Mouse (Mus musculus) neural tube, embryonic 14.5 days (tissue): Measurements from ENCODE around the gene C9. TPM values are rescaled to one million over a fixed set of nuclear protein-coding genes. Genes with fewer than 3 reads are reported as not detected.

Experiments used
- ATAC-seq: fragments of 200-750 bp; cut with Nextera tagmentation; 2 replicates; pipeline ENCODE4 v1.8.0; 2017; ENCODE audit warnings: low read depth, mild to moderate bottlenecking, moderate TSS enrichment, moderate library complexity
- H3K27ac ChIP-seq: fragments of 300-500 bp; sonication (generic); 2 replicates; pipeline ENCODE4 v1.5.1; 2014; ENCODE audit warnings: low read depth, mild to moderate bottlenecking, control low read depth, low read length, moderate library complexity, mixed read lengths
- H3K27me3 ChIP-seq: fragments of 300-500 bp; sonication (generic); 2 replicates; pipeline ENCODE4 v1.6.1; 2014; ENCODE audit warnings: low read length; ENCODE audit not compliant: control insufficient read depth, insufficient read depth
- H3K36me3 ChIP-seq: fragments of 300-500 bp; sonication (generic); 2 replicates; pipeline ENCODE4 v1.6.1; 2014; ENCODE audit warnings: low read length, mixed read lengths; ENCODE audit not compliant: control insufficient read depth, insufficient read depth
- H3K4me1 ChIP-seq: fragments of 300-500 bp; sonication (generic); 2 replicates; pipeline ENCODE4 v1.6.1; 2014; ENCODE audit warnings: low read length; ENCODE audit not compliant: control insufficient read depth, insufficient read depth
- H3K4me2 ChIP-seq: fragments of 300-500 bp; sonication (generic); 2 replicates; pipeline ENCODE4 v1.6.1; 2014; ENCODE audit warnings: mild to moderate bottlenecking, low read depth, low read length, control low read depth
- H3K4me3 ChIP-seq: fragments of 300-500 bp; sonication (generic); 2 replicates; pipeline ENCODE4 v1.5.1; 2014; ENCODE audit warnings: low read depth, low read length, control low read depth, mixed read lengths
- H3K9ac ChIP-seq: fragments of 300-500 bp; sonication (generic); replicated peaks from 2 replicates; pipeline ENCODE4 v1.6.1; 2014; ENCODE audit warnings: low read depth, mild to moderate bottlenecking, control low read depth, low read length, mixed read lengths
- H3K9me3 ChIP-seq: fragments of 300-500 bp; sonication (generic); 2 replicates; pipeline ENCODE4 v1.6.1; 2016; ENCODE audit warnings: low read length; ENCODE audit not compliant: control insufficient read depth
- WGBS: fragments of 180-500 bp; shearing (Covaris S2); extraction: QIAGEN DNeasy Blood & Tissue Kit; methylation state at CpG from one replicate; pipeline ENCODE4 v1.1.7; 2014; 5-methylcytosine and 5-hydroxymethylcytosine counted together
- polyA plus RNA-seq: library from polyadenylated mRNA; unstranded; fragments of >200 nt; fragmentation: Nextera tagmentation; extraction: Ambion mirVana; gene quantifications from 2 replicates; pipeline ENCODE4 v1.2.1, GENCODE M21; 2014

The C9 gene
- polyA plus RNA-seq, 1 experiment from 2014 or later, result not detected

DNA sequence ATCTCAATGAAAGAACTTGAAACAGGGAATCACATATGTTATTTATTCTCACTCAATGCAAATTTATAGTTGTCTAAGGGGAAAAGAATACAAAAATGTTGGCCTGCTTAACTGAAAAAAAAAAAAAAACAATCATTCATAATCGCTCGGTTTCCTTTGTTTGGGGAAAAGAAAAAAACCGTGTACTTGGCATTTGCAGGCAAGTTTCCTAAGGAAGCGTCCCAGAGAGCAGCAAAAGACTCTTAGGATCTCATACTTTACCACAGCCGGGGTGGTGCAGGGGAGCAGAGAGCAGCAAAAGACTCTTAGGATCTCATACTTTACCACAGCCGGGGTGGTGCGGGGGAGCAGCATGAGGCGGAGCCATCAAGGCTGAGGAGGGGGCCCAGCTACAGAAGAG, 16.3 kb downstream of the C9 start:
- no peak for ATAC-seq
- Histone ChIP-seq H3K4me3 (no peak overlapping the region), H3K27me3 (no peaks in the 10 kb centered on the region), H3K9me3 (no peaks in the 10 kb centered on the region), H3K4me1 (no peaks in the 10 kb centered on the region), H3K4me2 (no peak overlapping the region), H3K27ac (no peak overlapping the region), H3K9ac (no peak overlapping the region), H3K36me3 (no peaks in the 10 kb centered on the region)
- 88% methylated on average over 8 of the region's 8 CpGs for WGBS

DNA sequence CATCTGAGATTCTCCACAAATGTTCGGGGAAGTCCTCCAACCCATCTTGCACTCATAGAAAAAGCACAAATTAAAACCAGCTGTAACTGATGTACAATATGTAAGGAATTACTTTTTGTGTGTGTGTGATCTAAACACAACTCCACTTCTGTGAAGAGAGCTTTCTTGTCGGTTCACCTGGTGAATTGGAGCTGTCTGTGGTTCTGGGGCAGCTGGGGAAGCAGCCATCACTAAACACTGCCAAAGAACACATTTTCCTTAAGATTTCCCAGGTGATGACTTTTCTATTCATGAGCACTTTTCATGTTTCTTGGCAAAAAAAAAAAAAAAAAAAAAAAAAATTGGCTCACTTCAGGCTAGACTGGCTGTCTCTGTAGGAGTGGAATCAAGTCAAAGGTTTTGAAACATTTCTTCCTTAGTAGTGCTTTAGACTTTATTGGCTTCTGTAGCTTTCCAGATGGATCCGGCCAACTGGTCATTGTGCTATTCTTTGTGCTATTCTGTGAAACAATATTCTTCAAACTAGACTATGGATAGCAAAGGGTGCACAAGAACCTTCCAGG, 18.3 kb downstream of the C9 start:
- no peaks in the 10 kb centered on the region for H3K36me3 ChIP-seq
- H3K9me3 ChIP-seq, result no peaks in the 10 kb centered on the region
- H3K27ac ChIP-seq, result no peak overlapping the region
- H3K4me2 ChIP-seq, result no peak overlapping the region
- WGBS, result 91% methylated on average over 3 of the region's 3 CpGs
- no peaks in the 10 kb centered on the region for H3K4me1 ChIP-seq
- H3K4me3 ChIP-seq, result no peak overlapping the region
- H3K9ac ChIP-seq, result no peak overlapping the region
- no peaks in the 10 kb centered on the region for H3K27me3 ChIP-seq
- no peak for ATAC-seq

DNA sequence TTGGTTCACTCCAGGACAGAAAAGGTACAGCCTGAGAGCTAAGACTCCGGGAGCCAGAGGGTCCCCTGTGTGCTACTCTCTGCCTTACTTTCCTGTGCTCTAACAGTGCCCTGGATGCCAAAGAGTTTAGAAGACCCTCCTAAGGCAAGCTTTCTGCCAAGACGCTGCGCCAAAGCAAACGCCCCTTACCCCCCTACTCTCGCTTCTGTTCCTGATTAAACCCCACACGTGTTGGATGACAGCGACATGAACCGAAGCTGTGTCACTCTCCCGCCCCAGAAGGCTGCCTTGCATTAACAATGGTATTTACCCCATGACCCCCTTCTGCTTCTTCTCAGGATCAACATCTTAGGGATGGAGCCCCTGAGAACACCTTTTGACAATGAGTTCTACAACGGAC, 21.9 kb downstream of the C9 start:
- Histone ChIP-seq H3K4me2 (no peak overlapping the region), H3K9ac (no peak overlapping the region), H3K27me3 (no peaks in the 10 kb centered on the region), H3K4me3 (no peak overlapping the region), H3K27ac (no peak overlapping the region), H3K4me1 (no peaks in the 10 kb centered on the region), H3K9me3 (no peaks in the 10 kb centered on the region), H3K36me3 (no peaks in the 10 kb centered on the region)
- 89% methylated on average over 10 of the region's 10 CpGs for WGBS
- ATAC-seq, result no peak

DNA sequence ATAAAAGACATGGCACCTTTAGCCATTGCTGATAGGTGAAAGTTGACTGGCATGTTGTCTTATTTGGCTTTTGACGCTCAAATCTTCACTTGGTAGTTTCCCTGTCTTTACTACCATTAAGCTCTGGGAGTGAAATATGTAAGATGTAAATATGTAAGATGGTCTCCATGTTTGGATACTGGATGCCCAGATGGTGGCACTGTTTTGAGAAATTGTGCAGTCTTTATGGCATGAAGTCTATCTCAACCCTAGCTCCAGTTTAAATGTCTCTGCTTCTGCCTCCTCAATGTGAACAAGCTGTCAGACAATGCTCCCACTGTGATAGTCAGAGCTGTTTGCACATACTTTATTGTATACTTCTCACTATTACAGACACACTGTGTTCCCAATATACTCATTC, 23.7 kb downstream of the C9 start:
- 100% methylated on average over 1 of the region's 1 CpGs for WGBS
- Histone ChIP-seq H3K9me3 (no peaks in the 10 kb centered on the region), H3K36me3 (no peaks in the 10 kb centered on the region), H3K27me3 (no peaks in the 10 kb centered on the region), H3K27ac (no peak overlapping the region), H3K4me1 (no peaks in the 10 kb centered on the region), H3K4me2 (no peak overlapping the region), H3K9ac (no peak overlapping the region), H3K4me3 (no peak overlapping the region)
- no peak for ATAC-seq

DNA sequence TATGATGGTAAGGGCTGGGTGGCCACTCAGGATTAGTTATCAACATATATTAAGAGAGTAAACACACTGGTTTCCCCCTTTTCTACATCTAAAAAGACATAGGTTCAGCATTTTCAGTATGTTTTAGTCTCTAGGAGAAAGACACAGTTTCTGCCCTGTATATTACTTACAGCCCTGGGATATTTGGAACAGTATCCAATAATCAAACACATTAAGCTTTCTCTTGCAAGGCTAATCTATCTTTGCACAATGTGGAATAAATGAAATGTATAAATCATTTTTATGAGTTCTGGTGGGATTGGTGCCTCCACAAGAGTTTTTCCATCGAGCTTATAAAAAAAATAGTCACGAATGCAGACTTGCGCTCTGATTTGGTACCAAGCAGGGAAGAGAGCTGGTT, 24.3 kb downstream of the C9 start:
- no peaks in the 10 kb centered on the region for H3K27me3 ChIP-seq
- no peak overlapping the region for H3K4me2 ChIP-seq
- no peaks in the 10 kb centered on the region for H3K4me1 ChIP-seq
- ATAC-seq, result no peak
- WGBS, result 65% methylated on average over 3 of the region's 3 CpGs
- H3K36me3 ChIP-seq, result no peaks in the 10 kb centered on the region
- H3K27ac ChIP-seq, result no peak overlapping the region
- H3K9ac ChIP-seq, result no peak overlapping the region
- H3K9me3 ChIP-seq, result no peaks in the 10 kb centered on the region
- H3K4me3 ChIP-seq, result no peak overlapping the region

DNA sequence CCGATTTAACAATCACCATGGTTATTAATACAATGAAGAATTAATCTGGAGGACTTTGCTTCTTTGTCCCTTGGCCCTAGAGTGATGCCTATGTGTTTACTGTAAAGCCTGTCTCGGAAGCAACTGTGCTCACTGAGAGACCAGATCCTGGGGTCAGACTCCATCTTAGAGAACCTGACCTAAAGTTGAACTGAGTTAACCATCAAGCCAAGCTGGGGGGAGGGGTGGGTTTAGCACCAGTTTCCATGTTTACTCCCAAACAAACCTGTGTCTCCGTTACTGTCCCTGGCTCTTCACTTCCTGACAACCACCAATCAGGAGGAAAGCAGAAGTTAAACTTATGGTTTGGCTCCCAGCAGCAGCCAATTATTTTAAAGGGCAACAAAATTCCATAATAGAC, 38.4 kb downstream of the C9 start:
- WGBS, result 83% methylated on average over 3 of the region's 3 CpGs
- H3K4me1 ChIP-seq, result no peaks in the 10 kb centered on the region

DNA sequence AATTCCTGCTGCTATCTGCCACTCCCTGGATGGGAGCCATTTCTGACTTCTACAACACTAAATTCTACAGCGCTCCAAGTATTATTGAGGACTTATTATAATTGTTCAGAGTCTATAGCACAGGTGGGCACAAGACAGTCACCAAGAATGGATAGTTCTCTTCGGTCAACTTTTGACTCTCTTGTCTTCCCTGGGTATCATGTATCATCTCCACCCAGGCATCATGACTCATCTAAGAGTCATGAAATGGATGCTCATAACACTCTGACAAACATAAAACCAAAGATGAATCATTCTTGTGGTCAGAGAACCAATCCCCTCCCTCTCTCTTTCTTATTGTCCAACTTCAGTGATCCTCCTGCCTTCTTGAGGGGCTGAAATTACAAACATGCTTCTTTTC, 47.3 kb downstream of the C9 start:
- WGBS, result 94% methylated on average over 2 of the region's 2 CpGs
- no peaks in the 10 kb centered on the region for H3K27me3 ChIP-seq
- H3K4me2 ChIP-seq, result no peak overlapping the region
- no peak overlapping the region for H3K27ac ChIP-seq
- H3K9ac ChIP-seq, result no peak overlapping the region
- no peaks in the 10 kb centered on the region for H3K36me3 ChIP-seq
- no peaks in the 10 kb centered on the region for H3K9me3 ChIP-seq
- H3K4me3 ChIP-seq, result no peak overlapping the region
- H3K4me1 ChIP-seq, result no peaks in the 10 kb centered on the region
- ATAC-seq, result no peak

More for the DNA sequence above, 38.4 kb downstream of the C9 start:
- H3K4me2 ChIP-seq, result no peak overlapping the region
- no peak overlapping the region for H3K27ac ChIP-seq
- no peaks in the 10 kb centered on the region for H3K9me3 ChIP-seq
- ATAC-seq, result no peak
- no peak overlapping the region for H3K9ac ChIP-seq
- H3K36me3 ChIP-seq, result no peaks in the 10 kb centered on the region
- H3K4me3 ChIP-seq, result no peak overlapping the region
- H3K27me3 ChIP-seq, result no peaks in the 10 kb centered on the region

DNA sequence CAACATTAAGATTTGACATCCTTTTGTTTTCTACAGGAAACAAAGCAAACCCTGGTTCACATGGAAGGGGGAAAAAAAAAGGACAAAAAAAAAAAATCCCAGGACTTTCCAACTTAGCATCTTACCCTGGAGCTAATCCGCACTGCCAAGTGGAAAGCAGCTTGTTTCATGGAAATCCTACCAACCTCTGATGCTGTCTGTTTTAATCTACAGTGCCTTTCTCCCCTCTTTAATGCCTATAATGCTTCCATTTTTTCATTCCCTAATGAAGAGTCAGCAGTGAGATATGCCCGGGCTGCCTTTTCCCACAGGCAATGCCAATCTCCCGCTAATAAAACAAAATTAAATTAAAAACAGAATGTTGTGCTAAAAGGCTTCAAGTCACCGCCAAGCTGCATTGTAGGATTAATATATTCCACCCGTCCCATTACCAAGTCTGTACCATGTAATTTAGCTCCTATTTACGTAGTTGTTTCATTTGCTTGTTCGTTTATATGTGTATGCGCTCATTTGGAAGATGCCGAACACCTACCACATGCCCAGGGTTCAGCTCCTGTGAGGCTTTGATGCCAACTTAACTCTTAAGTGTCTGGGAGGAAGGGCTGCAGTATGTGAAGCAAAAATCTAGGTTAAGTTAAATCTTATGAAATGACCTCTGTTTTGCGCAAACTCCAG, 53.4 kb downstream of the C9 start:
- H3K9me3 ChIP-seq, result no peaks in the 10 kb centered on the region
- no peak overlapping the region for H3K9ac ChIP-seq
- no peak overlapping the region for H3K27ac ChIP-seq
- H3K27me3 ChIP-seq, result no peaks in the 10 kb centered on the region
- WGBS, result 62% methylated on average over 10 of the region's 10 CpGs
- no peak overlapping the region for H3K4me2 ChIP-seq
- peak; percentile 70; the same call in 1 of the 2 replicates for ATAC-seq
- no peaks in the 10 kb centered on the region for H3K4me1 ChIP-seq
- no peak overlapping the region for H3K4me3 ChIP-seq
- no peaks in the 10 kb centered on the region for H3K36me3 ChIP-seq

DNA sequence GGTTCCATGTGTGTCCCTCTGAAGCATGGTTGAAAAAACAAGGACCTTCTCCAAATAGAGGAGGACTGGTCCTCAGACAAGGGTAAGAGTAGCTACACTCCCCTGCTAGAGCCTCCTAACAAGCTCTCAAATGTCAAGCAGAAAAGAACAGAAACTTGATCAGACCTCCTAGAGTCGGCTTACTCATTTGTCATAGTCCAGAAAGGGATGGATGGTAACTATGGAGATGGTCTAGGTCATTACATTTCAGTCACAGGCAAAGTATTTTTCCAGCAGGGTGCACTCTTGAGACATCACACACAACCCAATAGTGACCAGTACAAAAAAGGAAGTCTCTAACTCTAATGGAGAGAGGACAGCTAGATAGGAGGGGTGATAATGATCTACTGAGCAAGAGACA, 55.7 kb downstream of the C9 start:
- Histone ChIP-seq H3K4me1 (no peaks in the 10 kb centered on the region), H3K4me3 (no peak overlapping the region), H3K36me3 (no peaks in the 10 kb centered on the region), H3K9me3 (no peaks in the 10 kb centered on the region), H3K27me3 (no peaks in the 10 kb centered on the region), H3K9ac (no peak overlapping the region), H3K4me2 (no peak overlapping the region), H3K27ac (no peak overlapping the region)
- no peak for ATAC-seq
- 68% methylated on average over 1 of the region's 1 CpGs for WGBS
